Mouse (Mus musculus) mouse trophoblast stem cell (cell line): ENCODE data around the gene Nr2e1.

ENCODE experiments used
- in situ Hi-C, 2 experiments: fragments of 300-500 bp; cut with MseI, MboI; formaldehyde crosslinking; loops; 2 replicates in 1 of 2; 3 replicates in 1 of 2; pipeline ENCODE4 v1.15.1; 2025

Gene Nr2e1

GRCm38 (mm10) chr10:42587961-42588750 lies 4.7 kb upstream of the Nr2e1 start:
- in situ Hi-C loops: no loop called here

GRCm38 (mm10) chr10:42585596-42586305 lies 2.3 kb upstream of the Nr2e1 start:
- in situ Hi-C loops: no loop called here

GRCm38 (mm10) chr10:42585156-42585555 lies 1.7 kb upstream of the Nr2e1 start:
- in situ Hi-C loops: no loop called here

GRCm38 (mm10) chr10:42584436-42584983 lies 1.1 kb upstream of the Nr2e1 start:
- in situ Hi-C loops: no loop called here

- in situ Hi-C loops: no loop called here
Observed at GRCm38 (mm10) chr10:42583902-42584435, 537 bp upstream of the Nr2e1 start.

- in situ Hi-C loops: no loop called here
Observed at GRCm38 (mm10) chr10:42582566-42583110, 794 bp downstream of the Nr2e1 start.

- in situ Hi-C loops: no loop called here
Observed at GRCm38 (mm10) chr10:42581694-42582565, 1.5 kb downstream of the Nr2e1 start.

- in situ Hi-C loops: no loop called here
Observed at GRCm38 (mm10) chr10:42580951-42581277, 2.5 kb downstream of the Nr2e1 start.

- in situ Hi-C loops: no loop called here
Observed at GRCm38 (mm10) chr10:42580131-42580950, 3.1 kb downstream of the Nr2e1 start.

GRCm38 (mm10) chr10:42579475-42580130 lies 3.8 kb downstream of the Nr2e1 start:
- in situ Hi-C loops: no loop called here

GRCm38 (mm10) chr10:42578698-42579474 lies 4.5 kb downstream of the Nr2e1 start:
- in situ Hi-C loops: no loop called here

- in situ Hi-C loops: no loop called here
Observed at GRCm38 (mm10) chr10:42578281-42578675, 5.2 kb downstream of the Nr2e1 start.

GRCm38 (mm10) chr10:42577525-42578280 lies 5.7 kb downstream of the Nr2e1 start:
- in situ Hi-C loops: no loop called here

GRCm38 (mm10) chr10:42574639-42575038 lies 8.8 kb downstream of the Nr2e1 start:
- in situ Hi-C loops: no loop called here

- in situ Hi-C loops: no loop called here
Observed at GRCm38 (mm10) chr10:42572971-42573370, 10.5 kb downstream of the Nr2e1 start.

- in situ Hi-C loops: no loop called here
Observed at GRCm38 (mm10) chr10:42572567-42572966, 10.9 kb downstream of the Nr2e1 start.

- in situ Hi-C loops: no loop called here
Observed at GRCm38 (mm10) chr10:42562272-42562671, 21.2 kb downstream of the Nr2e1 start.

- in situ Hi-C loops: no loop called here
Observed at GRCm38 (mm10) chr10:42559581-42560200, 23.7 kb downstream of the Nr2e1 start.
